In the genomic region with DNA sequence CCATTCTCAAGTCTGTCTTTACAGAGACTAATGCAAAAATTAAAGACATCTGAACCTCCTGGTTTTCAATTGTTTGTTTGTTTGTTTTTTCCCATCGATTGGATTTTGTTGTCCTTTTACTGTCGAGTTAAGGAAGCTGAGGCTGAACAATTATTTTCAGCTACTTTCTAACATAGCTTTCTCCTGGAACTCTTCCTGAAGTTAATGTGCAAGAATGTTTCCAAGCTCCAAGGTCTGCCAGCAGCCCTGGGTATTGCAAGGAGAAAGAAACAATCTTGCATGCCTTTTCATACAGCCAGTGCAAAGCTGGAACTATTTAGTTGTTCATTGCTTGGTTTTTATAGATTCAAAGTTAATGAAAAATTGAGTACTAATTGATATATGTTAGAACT, we compare ENCODE assay signal across 8 mouse cellular contexts. TPM values are rescaled to one million over a fixed set of nuclear protein-coding genes. Genes with fewer than 3 reads are reported as not detected.
DNase-seq lines count a peak whose midpoint lies in the region; ATAC-seq lines count a peak whose summit lies in the region.

No protein-coding gene starts in this region.

- H3K4me1 ChIP-seq in heart, embryonic 11.5 days (ENCODE audit: control insufficient read depth, insufficient read depth, low read length), result peaks cover 2% of the 10 kb centered on the region; the same call in 1 of the 2 replicates
- H3K4me1 ChIP-seq in brown adipose tissue, adult 24 weeks (ENCODE audit: control insufficient read depth, insufficient read depth, insufficient read length, low read length), result no peaks in the 10 kb centered on the region
- H3K4me1 ChIP-seq in intestine, embryonic 14.5 days (replicated peaks; ENCODE audit: control insufficient read depth, insufficient read depth, low read length), result peaks cover 10% of the 10 kb centered on the region; the same call in 1 of the 2 replicates
- H3K4me1 ChIP-seq in midbrain, embryonic 13.5 days (replicated peaks), result peaks cover 10% of the 10 kb centered on the region; the same call in 1 of the 2 replicates

- H3K27ac ChIP-seq in heart, embryonic 11.5 days (ENCODE audit: low read depth, low read length), result peak overlapping the region; percentile 69; the same call in 1 of the 2 replicates
- H3K27ac ChIP-seq in brown adipose tissue, adult 24 weeks (replicated peaks; ENCODE audit: low read depth, low read length), result peak overlapping the region; percentile 86; the same call in 1 of the 2 replicates
- H3K27ac ChIP-seq in intestine, embryonic 14.5 days (ENCODE audit: low read depth), result peak overlapping the region; percentile 79
- no peak overlapping the region for H3K27ac ChIP-seq in midbrain, embryonic 13.5 days

- H3K9ac ChIP-seq in heart, embryonic 11.5 days (ENCODE audit: low read depth, low read length), result peak overlapping the region; percentile 77
- peak overlapping the region; percentile 76 for H3K9ac ChIP-seq in intestine, embryonic 14.5 days (ENCODE audit: low read length)
- peak overlapping the region; percentile 73; the same call in 1 of the 2 replicates for H3K9ac ChIP-seq in midbrain, embryonic 13.5 days (replicated peaks)

- peak overlapping the region; percentile 68 for H3K4me2 ChIP-seq in heart, embryonic 11.5 days
- H3K4me2 ChIP-seq in intestine, embryonic 14.5 days (ENCODE audit: low read length), result peak overlapping the region; percentile 64
- H3K4me2 ChIP-seq in midbrain, embryonic 13.5 days (replicated peaks), result peak overlapping the region; percentile 73

- H3K9me3 ChIP-seq in heart, embryonic 11.5 days (replicated peaks; ENCODE audit: control insufficient read depth, low read length), result no peaks in the 10 kb centered on the region
- no peaks in the 10 kb centered on the region for H3K9me3 ChIP-seq in intestine, embryonic 14.5 days (ENCODE audit: control insufficient read depth, low read length)
- no peaks in the 10 kb centered on the region for H3K9me3 ChIP-seq in midbrain, embryonic 13.5 days

- WGBS in heart, embryonic 11.5 days (ENCODE audit: insufficient replicate concordance), result 19% methylated on average over 2 of the region's 2 CpGs
- 13% methylated on average over 2 of the region's 2 CpGs for WGBS in intestine, embryonic 14.5 days
- WGBS in midbrain, embryonic 13.5 days, result 32% methylated on average over 2 of the region's 2 CpGs

- no peak for ATAC-seq in heart, embryonic 11.5 days (replicated peaks; ENCODE audit: insufficient number of reproducible peaks, low FRiP score, low TSS enrichment)
- ATAC-seq in intestine, embryonic 14.5 days (replicated peaks; ENCODE audit: low FRiP score, low TSS enrichment, low read depth), result no peak
- ATAC-seq in midbrain, embryonic 13.5 days, result no peak

- no peak for DNase-seq in heart, postnatal 25 days (ENCODE audit: low spot score)
- no peak for DNase-seq in intestine, embryonic 14.5 days (ENCODE audit: low spot score)
- no peak for DNase-seq in gastrocnemius, postnatal 10 days
- DNase-seq in frontal cortex, postnatal 10 days (ENCODE audit: low spot score in 2 of 2), result no peak
- DNase-seq in gastrocnemius, postnatal 14 days, result no peak

- no peaks in the 10 kb centered on the region for H3K27me3 ChIP-seq in heart, embryonic 11.5 days (ENCODE audit: control insufficient read depth, insufficient read depth, low read length)
- no peaks in the 10 kb centered on the region for H3K27me3 ChIP-seq in intestine, embryonic 14.5 days (replicated peaks; ENCODE audit: control insufficient read depth, insufficient read depth, low read length)
- H3K27me3 ChIP-seq in midbrain, embryonic 13.5 days, result no peaks in the 10 kb centered on the region

- H3K36me3 ChIP-seq in heart, embryonic 11.5 days (ENCODE audit: control insufficient read depth, insufficient read depth, low read length), result no peaks in the 10 kb centered on the region
- no peaks in the 10 kb centered on the region for H3K36me3 ChIP-seq in intestine, embryonic 14.5 days (ENCODE audit: control insufficient read depth, insufficient read depth, low read length)
- H3K36me3 ChIP-seq in midbrain, embryonic 13.5 days, result no peaks in the 10 kb centered on the region

- intact Hi-C loops in heart, postnatal 25 days (cut with DNase I), result no loop called here
- intact Hi-C loops in gastrocnemius, postnatal 14 days (cut with DNase I; ENCODE audit: low total_unique reads), result no loop called here

- peak overlapping the region; percentile 62 for H3K4me3 ChIP-seq in heart, embryonic 11.5 days (ENCODE audit: low read depth, low read length)
- peak overlapping the region; percentile 91 for H3K4me3 ChIP-seq in brown adipose tissue, adult 24 weeks (ENCODE audit: insufficient read depth, low read depth, low read length)
- peak overlapping the region; percentile 61 for H3K4me3 ChIP-seq in intestine, embryonic 14.5 days (ENCODE audit: low read depth, low read length)
- H3K4me3 ChIP-seq in midbrain, embryonic 13.5 days (replicated peaks), result peak overlapping the region; percentile 58

RNA-seq across cellular contexts. Expression of a gene that starts 0.6 kb away (rescaled TPM):
- polyA plus RNA-seq in heart, embryonic 11.5 days (2014; fragmentation: Nextera tagmentation; extraction: Ambion mirVana), result 38.4 and 44.8 TPM in 2 replicates
- total RNA-seq in heart, postnatal 25 days (2021), result 1 to 10 TPM; 6.2 to 7.4 TPM
- 15.1 and 20.3 TPM in 2 replicates for polyA plus RNA-seq in brown adipose tissue, adult 24 weeks (2012; ENCODE audit: insufficient read depth, insufficient read length, missing spikeins)
- 57.8 and 63.6 TPM in 2 replicates for polyA plus RNA-seq in intestine, embryonic 14.5 days (2014; fragmentation: Nextera tagmentation; extraction: Ambion mirVana)
- 7.0 and 7.5 TPM in 2 replicates for polyA plus RNA-seq in midbrain, embryonic 13.5 days (2015; fragmentation: Nextera tagmentation; extraction: Ambion mirVana)
- 1 to 10 TPM; 7.2 to 9.0 TPM for total RNA-seq in gastrocnemius, postnatal 10 days (2021)
- total RNA-seq in gastrocnemius, postnatal 14 days (2021), result 1 to 10 TPM; 5.5 to 7.0 TPM
